Mouse (Mus musculus) C3H10T1/2 (cell line): Measurements from ENCODE around the gene AU022252. TPM values are rescaled to one million over a fixed set of nuclear protein-coding genes. Genes with fewer than 3 reads are reported as not detected.

Source experiments
- polyA plus RNA-seq, 2 experiments: library from polyadenylated mRNA; unstranded; fragments of >200 nt; fragmentation: generic; extraction: Trizol; gene quantifications; one replicate each; pipeline ENCODE4 v1.2.1; 2012; ENCODE audit warnings: missing spikeins in 2 of 2

AU022252 gene
- polyA plus RNA-seq = 10 to 100 TPM in 1 of 2 experiments, 1 to 10 TPM in 1; 7.5 to 13.2 TPM

DNA sequence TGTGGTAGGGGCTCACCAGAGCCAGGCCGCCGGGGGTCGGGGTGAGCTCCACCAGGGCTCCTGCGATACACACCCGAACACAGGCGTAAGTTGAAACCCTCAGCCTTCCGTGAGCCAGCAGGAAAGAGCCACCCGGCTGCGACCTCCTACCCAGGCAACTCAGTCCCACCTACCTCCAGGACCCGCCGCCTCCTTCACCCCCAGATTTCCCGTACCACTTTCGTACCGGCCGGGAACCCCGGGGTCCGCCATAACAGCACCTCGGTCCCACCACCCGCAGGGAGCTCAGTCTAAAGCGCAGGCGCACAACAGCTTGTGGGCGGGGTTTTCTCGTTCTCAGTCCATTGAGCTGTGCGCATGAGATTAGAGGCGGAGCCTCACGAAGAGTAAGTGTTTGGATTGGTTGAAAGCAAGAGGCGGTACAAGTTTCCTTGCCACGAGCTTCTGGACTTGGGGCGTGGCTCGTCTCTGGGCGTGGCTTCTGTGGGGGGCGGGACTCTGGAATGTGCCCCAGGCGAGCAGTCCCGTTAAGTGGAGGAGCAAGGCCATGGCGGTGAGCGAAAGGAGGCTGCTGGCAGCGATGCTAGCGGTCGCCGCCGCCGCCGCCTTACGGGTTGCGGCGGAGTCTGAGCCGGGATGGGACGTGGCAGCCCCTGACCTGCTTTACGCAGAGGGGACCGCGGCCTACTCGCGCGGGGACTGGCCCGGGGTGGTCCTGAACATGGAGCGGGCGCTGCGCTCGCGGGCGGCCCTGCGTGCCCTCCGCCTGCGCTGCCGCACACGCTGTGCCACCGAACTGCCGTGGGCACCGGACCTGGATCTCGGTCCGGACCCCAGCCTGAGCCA lies at the start of gene AU022252, which contains the start of gene P3h1:
AU022252 (minus strand) TSS at position 303 of the 846 bp plus-strand sequence.
P3h1 (plus strand) TSS at position 506 of the 846 bp plus-strand sequence.

DNA sequence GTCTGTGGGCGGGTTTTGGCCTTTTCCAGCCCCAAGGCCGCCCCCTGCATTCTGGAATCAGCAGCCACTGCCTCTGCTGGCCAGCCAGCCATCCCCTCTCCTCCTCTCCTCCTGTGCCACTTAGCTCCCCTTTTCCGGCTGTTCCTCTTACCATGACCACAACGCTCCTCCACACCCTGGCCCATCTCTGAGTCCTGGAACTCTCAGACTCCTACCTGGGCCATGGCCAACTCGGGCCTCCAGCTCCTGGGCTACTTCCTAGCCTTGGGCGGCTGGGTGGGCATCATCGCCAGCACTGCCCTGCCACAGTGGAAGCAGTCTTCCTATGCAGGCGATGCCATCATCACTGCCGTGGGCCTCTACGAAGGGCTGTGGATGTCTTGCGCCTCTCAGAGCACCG lies 22.8 kb upstream of the AU022252 start, which contains the start of gene Cldn19:
Cldn19 (plus strand) TSS at position 64 of the 400 bp plus-strand sequence.

DNA sequence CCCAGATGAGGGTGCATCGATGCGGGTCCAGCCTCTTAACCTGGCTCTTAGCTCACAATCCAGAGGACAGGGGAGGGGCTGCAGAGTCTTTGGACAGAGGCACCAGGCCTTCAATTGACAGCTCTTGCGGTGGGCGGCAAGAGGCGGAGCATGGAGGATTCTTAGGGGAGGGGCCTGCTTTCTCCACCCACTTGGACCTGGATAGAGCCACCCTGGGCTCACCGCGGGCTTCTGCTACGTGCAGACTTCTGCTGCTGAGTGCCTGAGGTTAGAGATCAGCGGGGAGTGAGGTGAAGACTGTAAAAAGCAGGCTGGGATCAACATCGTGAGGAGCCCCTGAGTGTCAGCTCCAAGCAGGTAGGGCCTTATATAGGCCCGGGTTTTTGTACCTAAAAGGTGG lies 14.3 kb downstream of the AU022252 start, which contains the start of gene Tmem269:
Tmem269 (minus strand) TSS at position 49 of the 400 bp plus-strand sequence.

DNA sequence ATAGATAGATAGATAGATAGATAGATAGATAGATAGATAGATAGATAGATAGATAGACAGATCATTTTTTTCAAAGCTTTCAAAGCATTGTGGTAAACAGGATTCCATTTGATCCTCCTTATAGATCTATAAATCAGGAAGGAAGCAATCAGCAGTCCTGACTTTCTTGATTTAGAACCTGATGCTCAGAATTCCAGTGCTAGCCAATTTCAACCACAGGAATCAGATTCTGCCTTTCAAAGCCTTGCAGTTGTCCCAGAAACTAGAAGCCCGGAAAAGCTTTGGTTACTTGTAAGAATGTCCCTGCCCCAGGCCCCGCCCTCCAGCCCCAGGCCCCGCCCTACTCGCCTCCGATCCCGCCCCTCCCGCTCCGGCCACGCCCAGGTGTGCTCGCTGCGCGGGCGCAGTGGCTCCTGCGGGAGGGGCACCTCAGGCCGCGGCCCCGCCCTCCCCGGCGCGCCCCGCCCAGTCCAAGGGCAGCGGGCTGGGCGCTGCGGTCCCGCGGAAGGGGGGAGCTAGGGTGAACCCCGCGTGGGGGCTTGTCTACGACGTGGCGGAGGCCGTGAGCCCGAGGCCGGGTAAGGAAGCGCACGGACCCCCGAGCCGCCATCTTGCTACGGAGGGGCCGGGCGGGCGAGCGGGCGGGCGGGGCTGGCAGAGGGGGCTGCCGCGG lies 37.5 kb downstream of the AU022252 start, which contains the start of gene Svbp:
Svbp (plus strand) TSS at position 398 of the 673 bp plus-strand sequence.

DNA sequence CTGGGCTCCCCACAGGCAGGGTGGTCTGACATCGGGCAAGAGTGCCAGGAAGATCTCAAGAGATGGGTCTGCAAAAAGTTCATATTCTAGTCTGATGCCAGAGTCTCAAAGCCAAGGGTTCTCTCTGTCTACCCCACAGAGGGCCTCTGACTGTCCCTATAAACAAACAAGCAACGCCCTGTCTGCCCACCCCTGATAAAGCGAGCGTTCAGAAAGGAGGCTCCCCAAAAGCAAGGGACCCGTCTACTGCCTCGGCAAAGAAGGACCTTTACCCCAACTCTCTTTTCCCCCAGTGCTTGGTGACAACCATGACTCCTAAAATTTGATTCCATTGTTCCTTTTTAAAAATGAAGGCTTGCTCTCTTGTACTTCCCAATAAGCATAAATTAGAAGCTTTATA lies 42.6 kb downstream of the AU022252 start, which contains the start of gene Ermap:
Ermap (minus strand) TSS at position 148 of the 400 bp plus-strand sequence.

DNA sequence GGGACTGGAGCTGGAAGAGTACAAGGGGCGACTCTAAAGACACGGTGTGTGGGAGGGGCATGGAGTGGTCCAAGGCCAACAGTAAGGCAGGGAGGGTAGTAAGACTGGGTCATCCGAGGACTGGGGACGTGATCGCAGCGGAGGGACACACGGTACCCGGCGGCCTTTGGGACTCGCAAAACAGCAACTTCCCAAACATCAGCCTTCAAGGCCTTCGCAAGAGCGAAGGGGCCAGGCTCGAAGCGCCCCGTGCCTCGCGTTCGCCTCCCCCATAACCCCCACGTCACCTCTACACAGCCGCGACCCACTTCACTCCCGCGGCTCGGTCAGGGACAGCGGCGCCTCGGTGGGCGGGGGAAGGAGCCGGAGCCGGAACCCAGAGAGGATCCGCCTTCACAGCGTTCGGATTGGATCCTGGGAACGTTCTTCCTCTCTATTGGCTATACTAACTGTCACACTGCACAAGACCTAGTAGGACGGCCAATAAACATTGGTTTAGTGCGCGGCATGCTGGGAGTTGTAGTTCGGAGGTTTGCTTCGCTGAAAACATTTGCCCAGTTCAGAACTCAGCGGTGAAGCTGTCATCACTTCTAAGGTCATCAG lies 58.6 kb downstream of the AU022252 start, which contains the start of gene Zfp691:
Zfp691 (minus strand) TSS at position 345 of the 603 bp plus-strand sequence.

Other genes starting within 250 kb of the AU022252 start
- 10 to 100 TPM; 20.9 to 23.8 TPM for gene Slc2a1, start 124.0 kb downstream of the AU022252 start, polyA plus RNA-seq
- gene Zfp691, start 58.5 kb downstream of the AU022252 start, polyA plus RNA-seq = 1 to 10 TPM; 1.1 to 6.2 TPM
- under 1 TPM in 1 of 2 experiments, not detected in 1; 0.01 TPM for gene Ermap, start 42.7 kb downstream of the AU022252 start, polyA plus RNA-seq
- gene Svbp, start 37.4 kb downstream of the AU022252 start, polyA plus RNA-seq = 100 to 1,000 TPM in 1 of 2 experiments, 10 to 100 TPM in 1; 49.4 to 100 TPM
- gene Tmem269, start 14.5 kb downstream of the AU022252 start, polyA plus RNA-seq = not detected
- gene P3h1, start 203 bp upstream of the AU022252 start, polyA plus RNA-seq = 10 to 100 TPM in 1 of 2 experiments, 1 to 10 TPM in 1; 9.0 to 47.6 TPM
- 10 to 100 TPM in 1 of 2 experiments, under 1 TPM in 1; 0.04 to 18.1 TPM for gene Cldn19, start 22.7 kb upstream of the AU022252 start, polyA plus RNA-seq
- gene Ybx1, start 61.9 kb upstream of the AU022252 start, polyA plus RNA-seq = 100 to 1,000 TPM; 229 to 540 TPM
- gene Ppih, start 87.8 kb upstream of the AU022252 start, polyA plus RNA-seq = 10 to 100 TPM; 47.7 to 59.2 TPM
- gene Ccdc30, start 182.8 kb upstream of the AU022252 start, polyA plus RNA-seq = under 1 TPM in 1 of 2 experiments, not detected in 1; 0.12 TPM
- 10 to 100 TPM in 1 of 2 experiments, 1 to 10 TPM in 1; 7.8 to 15.0 TPM for gene Ppcs, start 189.7 kb upstream of the AU022252 start, polyA plus RNA-seq
- under 1 TPM in 1 of 2 experiments, not detected in 1; 0.06 TPM for gene Zmynd12, start 190.1 kb upstream of the AU022252 start, polyA plus RNA-seq